Mouse (Mus musculus): ENCODE measurements around the gene Ankrd33b.

Gene Ankrd33b

GRCm38 (mm10) chr15:31304302-31304701 is 63.2 kb downstream of the Ankrd33b start:
- no peak for DNase-seq (ENCODE audit: inconsistent ontology term)

- DNase-seq (ENCODE audit: inconsistent ontology term), result peak; percentile 42
Observed at GRCm38 (mm10) chr15:31302293-31302990, 65.1 kb downstream of the Ankrd33b start.

- DNase-seq (ENCODE audit: inconsistent ontology term), result no peak
Observed at GRCm38 (mm10) chr15:31299258-31299917, 68.1 kb downstream of the Ankrd33b start.

- peak; percentile 5 for DNase-seq (ENCODE audit: inconsistent ontology term)
Observed at GRCm38 (mm10) chr15:31297777-31298137, 69.8 kb downstream of the Ankrd33b start.

GRCm38 (mm10) chr15:31296882-31297776 is 70.4 kb downstream of the Ankrd33b start:
- peak; percentile 19 for DNase-seq (ENCODE audit: inconsistent ontology term)

- DNase-seq (ENCODE audit: inconsistent ontology term), result no peak
Observed at GRCm38 (mm10) chr15:31294311-31294710, 73.2 kb downstream of the Ankrd33b start.

- DNase-seq (ENCODE audit: inconsistent ontology term), result no peak
Observed at GRCm38 (mm10) chr15:31292627-31293026, 74.9 kb downstream of the Ankrd33b start.

- DNase-seq (ENCODE audit: inconsistent ontology term), result no peak
Observed at GRCm38 (mm10) chr15:31285695-31286094, 81.8 kb downstream of the Ankrd33b start.

GRCm38 (mm10) chr15:31284922-31285631 is 82.4 kb downstream of the Ankrd33b start:
- peak; percentile 14 for DNase-seq (ENCODE audit: inconsistent ontology term)

- DNase-seq (ENCODE audit: inconsistent ontology term), result no peak
Observed at GRCm38 (mm10) chr15:31284142-31284541, 83.4 kb downstream of the Ankrd33b start.

- DNase-seq (ENCODE audit: inconsistent ontology term), result no peak
Observed at GRCm38 (mm10) chr15:31282353-31282752, 85.2 kb downstream of the Ankrd33b start.

GRCm38 (mm10) chr15:31281830-31282229 is 85.7 kb downstream of the Ankrd33b start:
- DNase-seq (ENCODE audit: inconsistent ontology term), result no peak

- DNase-seq (ENCODE audit: inconsistent ontology term), result no peak
Observed at GRCm38 (mm10) chr15:31280683-31281082, 86.8 kb downstream of the Ankrd33b start.

- DNase-seq (ENCODE audit: inconsistent ontology term), result no peak
Observed at GRCm38 (mm10) chr15:31280059-31280458, 87.5 kb downstream of the Ankrd33b start.

- DNase-seq (ENCODE audit: inconsistent ontology term), result no peak
Observed at GRCm38 (mm10) chr15:31279577-31280004, 87.9 kb downstream of the Ankrd33b start.

GRCm38 (mm10) chr15:31279120-31279519 is 88.4 kb downstream of the Ankrd33b start:
- no peak for DNase-seq (ENCODE audit: inconsistent ontology term)

GRCm38 (mm10) chr15:31278090-31278489 is 89.4 kb downstream of the Ankrd33b start:
- peak; percentile 16 for DNase-seq (ENCODE audit: inconsistent ontology term)

- no peak for DNase-seq (ENCODE audit: inconsistent ontology term)
Observed at GRCm38 (mm10) chr15:31273509-31273908, 94.0 kb downstream of the Ankrd33b start.

- DNase-seq (ENCODE audit: inconsistent ontology term), result no peak
Observed at GRCm38 (mm10) chr15:31272695-31273094, 94.8 kb downstream of the Ankrd33b start.

- DNase-seq (ENCODE audit: inconsistent ontology term), result no peak
Observed at GRCm38 (mm10) chr15:31269558-31269957, 98.0 kb downstream of the Ankrd33b start.

GRCm38 (mm10) chr15:31268148-31268547 is 99.4 kb downstream of the Ankrd33b start:
- DNase-seq (ENCODE audit: inconsistent ontology term), result peak; percentile 58

- DNase-seq (ENCODE audit: inconsistent ontology term), result no peak
Observed at GRCm38 (mm10) chr15:31265845-31266244, 101.7 kb downstream of the Ankrd33b start.

All from Muller cell, postnatal 12 days (primary cell).